Mouse (Mus musculus) right cerebral cortex, adult 2 months (tissue): Measurements from ENCODE around the gene Fam163b.

Source experiments
- DNase-seq, 2 experiments: peaks; one replicate each; pipeline ENCODE4 v3.0.0; 2021 to 2022; ENCODE audit warnings: low spot score in 2 of 2

Gene Fam163b

DNA sequence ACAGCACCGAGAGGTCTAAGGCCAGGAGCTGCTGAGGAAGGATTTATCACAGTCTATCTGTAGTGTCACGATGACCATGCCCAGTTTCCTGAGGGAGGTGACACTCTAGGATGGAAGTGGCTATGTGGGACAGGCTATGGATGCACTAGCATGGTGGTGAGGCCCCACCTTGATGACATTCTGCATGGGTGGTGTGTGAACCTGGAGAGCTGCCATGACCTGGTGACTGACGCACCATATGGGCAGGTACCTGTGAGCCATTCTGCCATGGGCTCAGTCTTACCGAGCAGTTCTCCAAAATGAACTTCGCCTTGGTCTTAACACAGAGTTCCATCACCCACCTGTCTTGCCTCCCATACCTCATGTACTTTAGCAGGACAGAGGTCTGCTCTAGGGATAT, 54.7 kb downstream of the Fam163b start:
- no peak for DNase-seq

DNA sequence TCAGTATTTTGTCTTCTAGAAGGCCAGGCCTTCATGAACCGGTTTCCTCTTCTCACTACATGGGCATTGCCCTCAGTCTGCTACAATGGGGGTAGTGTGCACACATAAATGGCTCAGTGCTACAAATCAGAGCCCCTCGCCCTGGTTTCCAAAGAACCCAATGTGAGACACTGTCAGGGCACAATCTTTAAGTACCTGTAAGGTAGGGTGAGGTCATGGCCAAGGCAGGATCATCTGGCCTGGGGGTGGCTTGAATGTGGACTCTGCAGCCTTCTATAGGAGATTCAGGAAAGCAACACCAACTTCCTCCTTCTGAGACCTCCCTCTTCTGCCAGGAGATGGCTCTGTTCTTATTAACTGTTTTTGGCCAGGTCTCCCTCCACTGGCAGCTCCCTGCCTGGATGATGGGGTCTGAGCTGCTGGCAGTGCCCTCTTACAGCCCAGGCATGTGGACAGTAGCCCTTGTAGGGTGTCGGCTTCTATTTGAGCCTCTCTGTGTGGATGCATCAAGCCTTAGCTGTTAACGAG, 55.7 kb downstream of the Fam163b start:
- DNase-seq: no peak

DNA sequence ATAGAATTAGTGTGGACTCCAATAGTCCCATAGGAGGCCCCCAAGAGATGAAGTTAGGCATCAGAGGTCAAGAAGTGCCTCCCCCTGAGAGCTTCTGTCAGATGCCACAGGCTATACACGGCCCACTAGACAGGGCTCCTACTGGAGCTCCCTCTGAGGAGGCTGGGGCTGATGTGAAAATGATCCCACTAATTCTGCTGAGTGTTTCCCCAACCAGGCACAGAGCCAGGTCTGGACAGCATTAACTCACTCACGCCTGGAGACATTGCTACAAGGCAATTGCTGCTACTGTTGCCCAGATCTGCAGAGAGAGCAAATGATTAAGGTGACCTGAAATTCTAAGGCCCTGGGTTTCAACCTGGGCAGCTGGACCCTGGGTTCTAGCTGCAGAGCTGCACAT, 56.5 kb downstream of the Fam163b start:
- DNase-seq: no peak

DNA sequence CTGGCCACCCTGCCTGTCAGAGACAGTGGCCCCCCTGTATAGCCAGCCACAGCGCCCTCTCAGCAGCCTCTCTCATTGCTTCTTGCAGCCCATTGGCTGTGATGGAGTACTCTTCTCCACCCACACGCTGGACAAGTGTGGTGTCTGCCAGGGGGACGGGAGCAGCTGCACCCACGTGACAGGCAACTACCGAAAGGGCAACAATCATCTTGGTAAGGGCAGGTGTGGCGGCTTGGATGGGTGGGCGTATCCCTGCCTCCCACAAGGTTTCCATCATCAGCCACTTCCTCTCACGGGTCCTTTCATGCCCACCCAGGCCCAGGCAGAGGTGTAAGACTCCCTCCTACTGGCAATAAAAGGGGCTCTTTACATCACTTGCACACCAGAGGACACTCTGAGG, 57.3 kb downstream of the Fam163b start:
- no peak for DNase-seq

DNA sequence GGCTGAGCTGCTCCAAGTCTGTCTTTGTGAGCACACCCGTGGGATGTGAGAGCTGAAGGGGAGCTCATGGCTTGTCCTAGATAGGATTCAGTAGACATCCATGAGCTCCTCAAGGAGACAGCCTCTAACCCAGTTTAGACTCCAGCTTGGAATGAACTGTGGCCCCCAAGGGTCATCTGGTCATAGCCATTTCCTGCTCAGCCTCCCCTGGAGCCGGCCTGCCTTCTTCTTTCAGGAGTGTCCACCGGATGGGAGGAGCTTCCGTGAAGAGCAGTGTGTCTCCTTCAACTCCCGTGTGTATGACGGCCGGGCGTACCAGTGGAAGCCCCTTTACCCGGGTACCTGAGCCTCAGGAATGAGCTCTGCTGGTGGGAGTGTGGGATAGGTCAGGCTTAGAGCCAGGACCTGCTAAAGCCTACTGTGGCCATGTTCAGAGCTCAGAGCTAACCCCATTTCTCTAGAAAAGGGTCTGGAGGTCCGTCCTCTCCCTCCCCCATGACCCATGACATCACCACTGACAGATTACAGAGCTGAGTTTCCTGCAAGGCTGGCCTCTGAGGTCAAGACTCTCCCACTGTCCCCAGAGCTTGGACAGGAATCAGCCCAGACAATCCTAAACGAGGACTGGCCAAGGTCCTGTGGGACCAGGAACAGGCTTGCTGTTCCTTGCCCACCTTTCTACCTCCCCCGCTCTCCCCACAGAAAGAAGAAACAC, 58.4 kb downstream of the Fam163b start:
- DNase-seq: no peak

DNA sequence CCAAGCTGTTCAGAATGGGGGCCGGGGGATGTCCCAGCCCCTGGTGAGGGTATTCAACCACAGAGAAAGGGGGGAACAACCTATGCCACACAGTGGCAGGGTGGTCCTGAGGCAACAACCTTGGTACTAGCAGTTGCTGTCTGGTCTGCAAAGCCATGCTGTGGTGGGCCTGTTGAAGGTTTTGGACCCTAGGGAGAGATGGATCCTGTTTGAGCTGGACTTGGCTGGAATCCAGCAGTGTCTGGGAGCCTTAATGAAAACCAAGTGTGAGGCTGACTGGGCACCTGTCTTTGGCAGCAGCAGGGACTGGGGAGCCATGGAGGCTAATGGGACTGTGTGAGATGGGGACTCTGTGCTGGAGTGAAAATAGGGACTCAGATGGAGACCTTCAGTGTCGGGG, 62.6 kb downstream of the Fam163b start:
- no peak for DNase-seq

DNA sequence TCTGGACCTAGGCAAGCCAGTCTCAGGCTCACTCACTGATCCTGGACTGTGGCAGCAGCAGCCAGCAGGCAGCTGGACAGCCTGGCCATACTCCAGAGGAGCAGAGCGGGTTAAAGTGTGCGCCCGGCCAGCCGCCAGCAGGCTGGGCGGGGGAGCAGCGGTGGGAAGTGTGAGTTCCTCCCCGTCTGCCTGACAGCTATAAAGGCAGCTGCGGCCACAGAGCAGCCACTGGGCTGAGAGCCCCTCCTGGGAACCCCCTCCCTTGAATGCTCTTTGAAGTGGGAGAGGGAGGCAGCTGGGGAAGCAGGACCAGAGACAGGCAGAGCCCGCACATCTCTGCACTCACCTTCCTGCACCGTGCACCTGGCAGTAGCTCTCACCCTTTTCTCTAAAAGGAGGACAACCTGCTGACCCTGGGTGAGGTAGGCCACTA, 63.1 kb downstream of the Fam163b start, which contains the start of gene Adamtsl2:
Gene Adamtsl2 (plus strand): TSS at position 228 of the 433 bp plus-strand sequence.
- DNase-seq: no peak

DNA sequence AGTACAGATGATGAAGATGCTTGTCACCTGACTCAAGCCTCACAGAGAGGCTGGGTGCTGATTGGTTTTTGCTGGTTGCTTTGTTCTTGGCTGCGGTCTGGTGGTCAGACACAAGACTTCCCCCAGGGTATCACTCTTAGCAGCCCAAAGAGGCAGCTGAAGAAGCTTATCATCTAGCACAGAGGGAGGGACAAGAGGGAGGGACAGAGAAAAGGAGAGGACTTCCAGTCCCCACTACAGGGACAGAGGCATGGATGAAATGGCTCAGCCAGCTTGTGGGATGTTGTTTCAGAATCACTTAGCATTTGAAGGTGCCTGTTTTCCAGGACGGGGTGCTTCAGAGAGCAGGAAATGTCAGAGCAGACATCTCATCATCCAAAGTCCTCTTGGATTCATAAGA, 64.0 kb downstream of the Fam163b start:
- no peak for DNase-seq

DNA sequence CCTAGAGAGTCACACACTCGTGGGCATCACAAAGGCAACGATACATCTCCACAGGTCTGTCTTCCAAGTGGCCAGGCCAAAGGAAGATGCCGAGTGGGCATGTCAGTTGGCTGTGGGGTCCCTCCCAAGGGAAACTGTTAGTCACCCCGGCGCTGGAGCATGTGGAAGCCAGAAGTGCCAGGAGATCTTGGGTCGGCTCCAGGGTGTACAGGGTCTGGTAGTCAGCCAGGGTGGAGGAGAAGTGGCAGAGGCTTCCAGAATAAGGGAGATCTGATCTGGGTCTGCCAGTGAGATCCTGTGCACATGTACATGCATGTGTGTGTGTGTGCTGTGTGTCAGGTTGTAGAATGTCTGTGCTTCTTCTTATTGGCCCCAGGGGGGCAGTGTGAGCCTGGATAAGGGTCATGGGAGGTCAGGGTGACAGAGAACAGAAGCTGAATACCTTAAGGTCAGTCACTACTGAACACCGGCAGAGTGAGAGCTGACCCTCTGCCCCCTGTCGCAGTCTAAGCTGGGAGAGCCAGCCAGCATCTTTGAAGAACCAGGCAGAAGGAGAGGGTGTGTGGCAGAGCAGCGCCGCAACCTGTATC, 64.5 kb downstream of the Fam163b start:
- no peak for DNase-seq

DNA sequence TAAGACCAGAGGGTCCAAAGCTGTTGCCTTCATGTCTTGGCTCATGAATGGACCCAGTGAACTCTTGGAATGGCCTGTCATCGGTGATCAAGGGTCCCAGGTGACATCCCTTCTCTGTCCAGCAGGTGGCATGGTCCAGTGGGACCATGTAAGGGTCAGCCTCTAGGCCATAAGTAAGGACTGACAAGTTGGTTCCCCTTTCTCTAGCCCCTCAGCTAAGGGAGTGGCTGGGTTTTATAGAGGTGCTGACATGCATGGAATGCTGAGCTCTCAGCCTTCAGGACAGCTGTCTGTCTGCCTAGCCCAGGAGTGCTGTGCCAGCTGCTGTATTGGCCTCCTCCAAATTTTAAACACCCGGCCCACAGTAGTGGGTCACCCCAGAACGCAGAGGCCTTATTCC, 66.8 kb downstream of the Fam163b start:
- DNase-seq: no peak

DNA sequence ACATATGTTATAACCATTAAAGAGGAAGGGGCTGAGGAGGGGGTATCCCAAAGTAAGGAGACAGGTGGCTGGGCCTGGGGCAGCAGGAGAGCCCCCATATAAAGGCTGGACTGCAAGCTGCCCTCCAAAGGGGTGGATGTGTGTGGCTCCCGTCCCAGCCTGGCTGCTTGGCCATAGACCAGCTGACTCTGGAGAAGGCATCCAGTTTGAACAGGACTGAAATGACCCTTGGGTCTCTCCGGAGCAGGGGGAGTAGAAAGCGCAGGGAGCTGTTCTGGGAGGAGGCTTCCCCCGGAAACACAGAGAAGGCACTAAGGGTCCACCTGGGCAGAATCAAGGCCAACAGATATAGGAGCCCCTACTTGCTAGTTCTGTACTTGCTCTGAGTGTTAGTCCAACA, 67.5 kb downstream of the Fam163b start:
- DNase-seq: no peak

DNA sequence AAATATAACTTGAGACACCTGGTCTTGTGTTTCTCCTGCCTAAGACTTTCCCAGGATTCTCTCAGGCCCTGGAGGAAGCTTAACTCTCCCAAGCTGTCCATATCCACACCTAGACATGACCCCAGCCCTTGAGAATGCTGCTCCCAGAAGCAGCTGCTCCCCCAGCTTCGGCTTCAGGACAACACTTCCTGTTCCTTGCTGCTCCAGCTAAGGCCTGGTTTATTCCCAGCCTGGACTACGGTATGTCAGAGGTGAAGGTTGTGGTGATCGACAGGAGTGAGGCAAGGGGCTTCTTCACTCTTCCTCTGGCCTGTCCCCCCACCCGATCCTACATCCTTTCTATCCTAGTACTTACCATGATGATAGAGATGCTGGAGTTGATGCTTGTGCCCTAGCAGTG, 68.9 kb downstream of the Fam163b start:
- no peak for DNase-seq

DNA sequence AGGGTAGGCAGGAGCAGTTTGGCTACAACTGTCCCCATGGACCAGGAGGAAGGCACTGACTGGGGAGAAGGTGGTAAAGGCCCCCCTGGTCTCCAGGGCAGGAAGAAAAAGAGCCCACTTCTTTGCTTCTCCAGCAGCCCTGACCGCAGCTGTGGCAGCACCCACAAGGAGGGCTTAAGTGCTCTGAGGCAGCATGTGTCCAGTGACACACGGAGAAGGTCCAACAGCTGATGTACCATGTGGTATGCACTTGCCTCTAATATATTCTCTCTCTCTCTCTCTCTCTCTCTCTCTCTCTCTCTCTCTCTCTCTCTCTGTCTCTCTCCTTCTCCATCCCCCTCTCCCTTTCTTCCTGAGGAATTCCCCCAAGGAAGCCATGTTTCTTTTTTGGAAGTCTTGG, 70.3 kb downstream of the Fam163b start, which contains the start of gene Mymk:
Gene Mymk (minus strand): TSS at position 202 of the 400 bp plus-strand sequence.
- no peak for DNase-seq

DNA sequence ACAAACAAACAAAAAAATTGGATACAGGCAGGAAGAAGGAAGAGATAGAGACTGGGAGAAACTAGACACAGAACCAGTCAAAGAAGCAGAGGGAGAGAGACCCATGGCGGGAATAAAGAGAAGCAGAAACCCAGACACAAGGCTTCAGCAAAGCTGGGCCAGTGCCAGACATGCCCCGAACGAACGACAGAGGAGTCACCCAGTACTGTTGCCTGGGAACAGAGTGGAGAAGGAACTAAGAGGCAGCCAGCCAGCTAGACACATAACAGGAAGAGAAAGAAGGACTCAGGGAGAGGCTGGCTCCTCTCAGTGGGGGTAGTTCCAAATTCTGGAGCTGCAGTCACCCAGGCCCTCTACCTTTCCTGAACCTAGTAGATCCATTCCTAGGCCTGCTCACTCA, 71.2 kb downstream of the Fam163b start:
- peak; percentile 83 to 89 for DNase-seq

DNA sequence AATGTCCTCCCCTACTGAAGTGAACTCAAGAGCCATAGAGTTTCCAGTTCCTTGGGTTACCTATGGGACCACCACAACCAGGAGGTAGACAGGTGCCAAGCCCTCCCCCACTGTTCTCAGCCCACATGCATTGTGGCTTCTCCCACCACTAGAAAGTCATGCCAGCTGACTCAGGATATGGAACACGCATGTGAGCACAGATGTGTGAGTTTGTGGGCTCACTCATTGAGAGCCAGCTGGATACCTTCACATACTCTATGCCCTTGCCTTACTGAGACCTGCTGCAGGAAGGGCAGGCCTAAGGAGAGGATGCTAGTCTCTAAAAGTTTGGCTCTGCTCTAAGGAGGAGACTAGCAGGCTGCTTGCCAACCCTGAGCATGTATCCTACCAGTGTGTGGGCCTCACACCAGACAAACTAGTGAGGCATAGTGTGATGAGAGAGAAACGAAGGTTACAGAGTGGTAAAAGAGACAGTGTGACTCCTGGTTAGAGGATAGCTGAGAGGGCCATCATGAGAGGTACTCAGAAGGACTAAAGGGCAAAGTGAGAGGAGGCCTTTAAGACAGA, 72.0 kb downstream of the Fam163b start:
- DNase-seq: peak; percentile 37 to 39

DNA sequence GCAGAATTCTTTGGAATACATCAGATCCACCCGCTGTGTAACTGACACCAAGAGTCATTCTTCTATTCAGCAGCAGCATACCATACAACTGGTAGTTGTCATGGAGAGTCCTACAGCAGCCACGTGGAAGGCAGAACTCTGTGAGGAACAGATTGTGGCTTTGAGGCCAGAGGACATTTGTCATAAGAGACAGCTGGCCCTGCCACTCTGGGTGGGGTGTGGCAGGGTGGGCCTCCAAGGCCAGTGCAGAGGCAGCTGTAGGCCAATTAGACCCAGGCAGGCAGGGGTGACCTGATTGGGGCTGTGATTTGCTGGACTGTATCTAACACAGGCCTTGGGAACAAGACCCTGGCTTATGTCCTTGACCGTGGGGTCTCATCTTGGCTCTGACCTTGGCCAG, 72.6 kb downstream of the Fam163b start:
- no peak for DNase-seq

DNA sequence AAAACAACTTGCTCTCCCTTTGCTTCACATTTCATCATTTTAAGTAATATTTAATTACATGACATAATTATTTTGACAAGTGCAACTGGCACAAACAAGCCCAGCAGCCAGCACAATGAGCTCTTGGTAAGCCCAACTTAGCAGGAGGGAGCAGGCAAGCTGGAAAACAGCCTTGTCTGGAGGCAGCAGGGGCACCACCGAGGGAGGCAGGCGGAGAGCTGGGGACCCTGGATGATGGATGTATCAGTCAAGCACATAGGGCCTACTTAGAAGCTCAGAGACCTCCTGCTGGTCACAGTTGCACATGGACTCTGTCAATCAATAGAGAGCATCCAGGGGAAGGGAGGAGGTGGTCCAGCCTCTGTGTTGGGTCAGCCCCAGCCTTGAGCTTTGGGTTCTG, 74.3 kb downstream of the Fam163b start:
- DNase-seq: no peak

DNA sequence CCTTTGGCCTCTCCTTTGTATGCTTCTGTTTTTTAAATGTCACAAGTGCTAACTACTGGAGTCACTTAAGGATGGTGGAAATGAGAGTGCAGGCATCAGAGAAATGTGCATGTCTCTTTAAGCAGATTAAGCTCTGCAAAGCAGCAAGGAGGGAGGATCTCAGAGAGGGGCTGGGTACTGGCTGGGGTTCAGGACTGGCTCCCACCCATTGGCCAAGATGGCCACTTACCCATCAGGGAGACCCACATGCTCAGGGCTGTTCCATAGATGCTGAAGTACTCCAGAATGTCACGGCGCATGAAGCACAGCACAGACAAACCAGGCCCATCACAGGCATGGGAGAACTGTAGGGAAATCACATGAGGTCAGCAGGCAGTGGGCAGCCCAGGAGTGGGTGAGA, 75.2 kb downstream of the Fam163b start:
- no peak for DNase-seq
